Mouse (Mus musculus) ovary, adult 18-20 months (tissue): ENCODE results near the gene Ass1.

Experiments used
- DNase-seq: peaks from one replicate; pipeline ENCODE4 v3.0.0; 2022; ENCODE audit warnings: low spot score, mixed read lengths

The Ass1 gene

DNA sequence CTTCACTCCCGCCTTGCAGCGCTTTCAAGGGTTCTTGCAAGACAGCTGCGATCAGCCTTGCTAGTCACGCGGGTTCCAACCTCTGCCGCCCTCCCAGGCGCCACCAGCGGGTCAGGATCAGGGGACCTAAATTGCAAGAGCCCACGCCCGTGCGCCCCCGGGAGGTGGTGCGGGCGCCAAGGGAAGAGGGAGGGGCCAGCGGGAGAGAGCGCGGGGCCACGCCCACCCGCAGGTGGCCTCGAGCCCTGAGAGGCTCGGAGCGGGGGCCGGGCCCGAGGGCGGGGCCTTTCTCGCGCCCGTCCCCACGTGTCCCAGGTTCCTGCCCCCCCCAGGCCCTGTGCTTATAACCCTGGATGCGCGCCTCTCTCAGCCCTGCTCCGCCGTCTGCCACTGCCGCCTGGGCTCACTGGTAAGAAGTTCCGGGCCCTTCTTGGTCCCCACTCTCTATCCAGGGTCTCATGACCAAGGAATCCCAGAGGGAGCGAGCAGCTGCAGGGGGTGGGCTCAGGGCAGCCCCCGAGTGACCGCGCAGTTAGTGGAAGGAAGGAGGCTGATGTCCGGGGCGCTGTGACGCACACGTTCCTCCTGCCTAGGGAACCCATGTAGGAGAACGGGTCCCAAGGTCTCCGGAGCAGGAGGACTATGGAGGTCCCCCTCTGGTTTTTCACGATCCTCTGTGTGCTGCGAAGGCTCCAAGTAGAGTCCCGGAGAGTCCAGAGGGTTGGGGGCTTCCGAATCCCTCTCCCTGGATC, at the start of gene Ass1:
Gene Ass1 (plus strand): TSS at position 277 of the 752 bp plus-strand sequence.
- peak; percentile 78 for DNase-seq

DNA sequence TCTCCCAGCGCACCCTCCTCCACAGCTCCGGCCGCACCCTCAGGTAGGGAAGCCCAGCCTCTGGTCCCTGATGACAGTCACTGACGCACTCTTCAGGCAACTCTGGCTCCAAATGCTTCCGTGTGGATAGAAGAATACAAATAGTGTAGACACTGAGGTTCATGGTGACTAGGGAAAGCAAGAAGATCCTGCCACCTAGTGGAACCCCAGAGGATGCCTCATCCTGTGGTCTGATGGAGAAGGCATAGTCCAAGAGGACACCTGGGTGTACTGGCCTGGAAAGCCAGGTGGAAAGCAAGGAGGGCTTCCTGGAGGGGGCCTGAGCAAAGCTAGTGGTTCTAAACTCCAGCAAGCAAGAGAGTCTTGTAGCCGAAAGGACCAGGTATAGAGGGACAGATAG, 49.1 kb upstream of the Ass1 start:
- DNase-seq: no peak

GRCm38 (mm10) chr2:31422576-31422975, 47.4 kb upstream of the Ass1 start:
- DNase-seq: no peak

GRCm38 (mm10) chr2:31431477-31431876, 38.5 kb upstream of the Ass1 start:
- no peak for DNase-seq

DNA sequence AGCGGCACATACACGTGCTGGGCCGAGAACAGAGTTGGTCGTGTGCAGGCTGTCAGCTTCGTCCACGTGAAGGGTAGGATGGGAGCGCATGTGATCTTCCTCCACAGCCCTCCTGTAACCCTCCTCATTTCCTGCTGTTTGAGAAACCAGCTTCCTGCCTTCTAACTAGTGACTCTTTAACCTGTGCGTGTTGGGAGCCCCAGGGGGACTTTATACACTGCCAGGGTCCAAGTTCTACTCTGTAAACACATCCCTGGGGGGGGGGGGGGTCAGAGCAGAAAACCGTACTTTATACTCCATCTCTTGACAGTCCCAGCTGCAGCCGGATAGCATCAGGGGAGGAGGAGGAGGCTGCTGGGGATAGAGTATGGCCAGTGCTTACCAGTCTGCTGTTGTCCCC, 35.3 kb upstream of the Ass1 start:
- DNase-seq: no peak

- peak; percentile 26 for DNase-seq
These were observed 34.4 kb upstream of the Ass1 start for GRCm38 (mm10) chr2:31435567-31435966.

GRCm38 (mm10) chr2:31437480-31438245, 32.3 kb upstream of the Ass1 start:
- no peak for DNase-seq

- DNase-seq: no peak
These were observed 30.4 kb upstream of the Ass1 start for GRCm38 (mm10) chr2:31439576-31439975.

GRCm38 (mm10) chr2:31442480-31443160, 27.4 kb upstream of the Ass1 start:
- DNase-seq: no peak

DNA sequence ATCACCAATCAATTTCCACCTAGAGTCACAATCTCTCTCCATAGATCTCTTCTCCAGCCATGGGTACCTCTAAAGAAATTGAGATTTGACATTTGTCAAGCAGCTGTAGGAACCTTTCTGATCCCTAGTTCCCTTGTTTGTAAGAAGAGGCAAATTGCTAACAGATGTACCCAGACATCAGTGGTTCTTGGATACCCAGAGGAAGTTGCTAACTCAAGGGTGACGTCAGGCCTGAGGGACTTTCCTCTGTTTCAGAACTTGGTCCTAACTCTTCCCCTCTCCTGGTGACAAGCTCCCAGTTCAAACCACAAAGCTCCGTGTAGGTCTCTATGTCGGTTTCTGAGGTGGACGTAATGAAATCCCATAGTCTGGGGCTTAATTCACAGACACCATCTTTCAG, 24.0 kb upstream of the Ass1 start:
- no peak for DNase-seq

DNA sequence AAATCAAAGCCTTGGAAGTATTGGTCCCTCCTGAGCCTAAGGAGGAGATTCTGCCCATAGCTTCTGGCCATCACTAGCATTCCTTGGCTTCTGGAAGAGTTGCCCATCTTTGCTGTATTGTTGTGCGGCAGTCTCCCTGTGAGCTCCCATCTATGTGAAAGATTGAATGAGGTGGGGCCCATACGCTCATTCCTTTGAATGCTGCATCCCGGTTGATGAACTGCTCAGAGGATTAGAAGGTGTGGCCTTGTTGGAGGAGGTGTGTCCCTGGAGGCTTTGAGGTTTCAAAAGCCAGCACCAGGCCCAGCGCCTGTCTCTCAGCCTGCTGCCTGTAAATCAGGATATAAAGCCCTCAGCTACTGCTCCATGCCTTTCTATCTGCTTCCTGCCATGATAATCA, 23.6 kb upstream of the Ass1 start:
- no peak for DNase-seq

GRCm38 (mm10) chr2:31447536-31447935, 22.5 kb upstream of the Ass1 start:
- DNase-seq: no peak

DNA sequence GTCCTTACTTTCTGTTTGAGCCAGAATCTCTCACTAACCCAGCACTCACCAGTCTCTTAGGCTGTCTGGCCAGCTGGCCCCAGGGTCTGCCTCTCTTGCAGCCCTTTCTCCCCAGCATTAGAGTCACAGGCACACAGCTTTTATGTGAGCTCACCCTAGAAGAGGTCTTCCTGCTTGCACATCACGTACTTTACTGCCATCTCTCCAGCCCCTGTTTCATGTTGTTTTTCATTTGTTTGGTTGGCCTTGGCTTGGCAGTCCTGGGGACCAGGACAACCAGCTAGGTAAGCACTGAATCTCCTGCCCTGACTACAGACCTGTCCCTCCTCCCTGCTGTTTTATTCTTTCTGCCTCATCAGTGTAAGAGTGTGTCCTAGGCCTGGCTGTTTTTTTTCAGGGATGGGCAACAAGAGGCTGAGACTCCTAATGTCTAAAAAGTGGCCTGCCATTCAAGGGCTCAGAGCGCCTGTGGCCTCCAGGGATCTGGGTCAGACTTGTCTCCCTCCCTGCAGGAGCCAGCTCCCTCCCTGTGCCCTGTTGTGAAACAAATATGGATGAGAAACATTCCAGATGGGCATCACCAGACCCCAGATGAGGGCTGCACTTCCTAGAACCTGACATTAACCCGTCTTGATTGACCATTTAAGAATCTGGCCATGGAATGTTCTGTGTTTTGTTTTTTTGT, 21.1 kb upstream of the Ass1 start:
- DNase-seq: no peak

DNA sequence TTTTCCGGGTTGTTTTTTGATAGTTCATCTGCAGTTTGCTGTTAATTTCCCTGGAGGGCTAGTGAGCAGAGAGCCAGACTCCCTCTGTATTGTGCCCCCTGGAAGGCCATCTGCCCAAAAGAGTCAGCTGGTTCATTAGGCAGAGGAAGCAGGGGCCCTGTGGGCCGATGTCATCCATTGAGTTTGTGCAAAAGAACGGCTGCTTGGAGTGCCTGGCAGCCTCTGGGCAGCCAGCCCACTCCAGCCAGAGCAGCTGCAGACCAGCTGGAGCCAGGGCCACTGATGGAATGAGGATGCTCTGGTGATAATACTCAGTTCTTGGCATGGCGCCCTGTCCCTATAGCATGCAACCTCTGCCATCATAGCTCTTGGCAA, 20.6 kb upstream of the Ass1 start:
- peak; percentile 74 for DNase-seq

DNA sequence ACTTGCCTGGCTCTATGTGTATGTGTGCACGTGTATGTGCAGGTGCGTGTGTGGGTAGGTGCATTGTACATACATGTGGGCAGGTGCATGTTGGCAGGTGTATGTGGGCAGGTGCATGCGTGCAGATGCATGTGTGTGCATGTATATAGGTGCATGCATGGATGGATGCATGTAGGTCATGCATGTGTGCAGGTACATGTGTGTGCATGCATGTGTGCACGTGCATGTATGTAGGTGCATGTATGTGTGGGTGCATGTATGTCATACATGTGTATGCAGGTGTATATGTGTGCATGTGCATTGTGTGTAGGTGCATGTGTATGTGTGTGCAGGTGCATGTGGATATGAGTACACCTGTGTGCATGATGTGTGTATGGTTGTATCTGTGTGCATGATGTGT, 20.1 kb upstream of the Ass1 start:
- DNase-seq: no peak

- DNase-seq: no peak
These were observed 19.3 kb upstream of the Ass1 start for GRCm38 (mm10) chr2:31450661-31451060.

GRCm38 (mm10) chr2:31451530-31451929, 18.5 kb upstream of the Ass1 start:
- no peak for DNase-seq

DNA sequence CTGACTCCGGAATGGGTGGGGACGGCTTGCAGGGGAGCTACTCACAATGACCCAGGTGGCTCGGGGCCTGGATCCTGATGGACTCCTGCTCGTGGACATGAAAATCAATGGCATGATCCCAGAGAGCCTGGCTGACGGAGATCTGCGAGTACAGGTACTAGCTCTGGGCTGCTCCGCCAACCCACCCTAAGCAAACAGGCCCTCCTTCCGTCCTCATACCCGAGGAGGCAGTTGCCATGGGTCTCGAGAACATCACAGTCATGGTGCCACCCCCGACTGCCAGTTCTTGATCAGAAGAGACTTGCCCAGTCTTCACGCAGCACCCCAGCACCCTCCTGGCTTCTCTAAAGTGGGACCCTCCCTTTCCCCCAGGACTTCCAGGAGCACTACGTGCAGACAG, 17.0 kb upstream of the Ass1 start:
- no peak for DNase-seq

- no peak for DNase-seq
These were observed 16.3 kb upstream of the Ass1 start for GRCm38 (mm10) chr2:31453559-31454177.

GRCm38 (mm10) chr2:31454280-31454679, 15.7 kb upstream of the Ass1 start:
- peak; percentile 39 for DNase-seq

DNA sequence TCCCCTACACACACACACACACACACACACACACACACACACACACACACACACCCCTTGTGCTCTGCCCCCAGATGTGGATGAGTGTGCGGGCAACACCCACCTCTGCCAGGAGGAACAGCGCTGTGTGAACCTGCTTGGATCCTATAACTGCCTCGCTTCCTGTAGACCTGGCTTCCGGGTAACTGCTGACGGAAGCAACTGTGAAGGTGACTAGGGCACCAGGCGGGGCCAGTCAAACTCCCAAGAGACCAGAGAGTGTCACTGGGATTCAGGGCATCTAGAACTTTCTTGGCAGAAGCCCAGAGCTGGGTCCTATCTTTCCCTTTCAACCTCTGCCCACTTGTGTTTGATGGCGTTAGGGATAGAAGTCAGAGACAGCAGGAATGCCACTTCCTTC, 14.6 kb upstream of the Ass1 start:
- no peak for DNase-seq

DNA sequence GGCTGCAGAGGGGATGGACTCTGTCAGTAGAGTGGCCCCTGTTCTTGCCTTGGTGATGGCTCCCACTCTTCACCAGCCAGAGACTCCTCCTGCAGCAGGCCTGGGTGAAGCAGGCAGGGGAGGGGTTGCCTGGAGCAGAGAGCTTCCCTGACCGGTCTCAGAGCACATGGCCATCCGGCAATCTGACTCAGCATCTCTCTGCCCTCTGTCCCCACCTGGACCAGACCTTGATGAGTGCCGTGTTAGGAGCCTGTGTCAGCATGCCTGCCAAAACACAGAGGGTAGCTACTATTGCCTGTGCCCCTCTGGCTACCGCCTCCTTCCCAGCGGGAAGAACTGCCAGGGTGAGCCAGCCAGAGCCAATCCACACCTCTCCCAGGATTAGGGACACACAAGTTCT, 11.5 kb upstream of the Ass1 start:
- DNase-seq: no peak
